Mouse (Mus musculus): ENCODE data around the gene Sec14l3. TPM values are rescaled to one million over a fixed set of nuclear protein-coding genes. Genes with fewer than 3 reads are reported as not detected.
A peak's percentile ranks its signal among the peaks of the same experiment; 100 is the strongest.

Sec14l3 gene
- polyA plus RNA-seq, 1 experiment from 2014 or later = not detected

DNA sequence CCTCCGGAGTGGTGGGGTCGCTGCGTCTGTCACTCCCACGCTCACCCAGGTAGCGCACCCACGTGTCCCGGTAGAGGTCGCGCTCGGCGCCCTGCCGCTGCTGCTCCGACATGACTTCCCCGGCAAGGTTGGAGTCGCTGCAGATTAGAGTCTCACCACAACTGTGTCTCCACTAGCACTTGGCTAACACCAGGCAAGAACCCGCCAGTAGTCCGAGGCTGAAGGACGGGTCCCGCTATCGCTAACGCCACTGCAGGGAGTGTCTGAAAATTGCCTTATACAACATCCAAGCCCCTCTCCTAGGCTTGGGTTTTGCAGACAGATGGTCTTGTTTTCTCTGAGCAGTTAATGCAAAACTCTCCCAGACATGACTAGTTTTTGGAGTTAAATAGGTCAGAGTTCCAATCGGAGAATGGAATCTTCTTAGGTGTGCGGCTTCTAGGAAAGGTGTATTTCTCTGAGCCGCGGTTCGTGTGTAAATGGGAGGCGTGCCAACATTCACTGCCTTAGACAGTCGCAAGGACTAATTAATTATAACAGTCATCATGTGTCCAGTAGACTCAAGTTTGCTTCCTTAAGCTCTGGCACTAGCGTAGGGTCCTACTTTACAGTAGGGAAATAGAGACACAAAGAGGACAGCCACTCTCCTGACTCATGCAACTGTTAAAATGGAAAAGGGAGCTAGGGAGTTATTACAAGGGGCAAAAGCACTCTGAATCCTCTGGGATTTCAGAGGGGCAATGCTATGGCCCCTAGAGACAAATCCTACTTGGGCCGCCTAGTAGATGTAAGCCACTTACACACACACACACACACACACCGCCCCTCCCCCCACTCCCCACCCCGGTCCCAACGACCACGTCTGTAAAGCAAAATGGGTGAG is 30.8 kb downstream of the Sec14l3 start, which contains the start of gene Mtfp1:
TSS of gene Mtfp1 (minus strand) at position 275 of the 883 bp plus-strand sequence.
- Histone ChIP-seq H3K4me3 (ENCODE audit: low read length) (peak within 1 kb of the TSS; percentile 65), H3K4me2 (replicated peaks; ENCODE audit: low read depth, low read length) (peak within 1 kb of the TSS; percentile 81), H3K27me3 (ENCODE audit: control insufficient read depth, insufficient read depth, low read length) (no peaks in the 10 kb centered on the region), H3K36me3 (ENCODE audit: control insufficient read depth, insufficient read depth, low read length) (no peaks in the 10 kb centered on the region; the same call in 1 of the 2 replicates), H3K9ac (ENCODE audit: low read depth, low read length) (peak within 1 kb of the TSS; percentile 76), H3K9me3 (ENCODE audit: control insufficient read depth, low read length) (no peaks in the 10 kb centered on the region), H3K27ac (ENCODE audit: low read depth, low read length) (peak within 1 kb of the TSS; percentile 81; the same call in 1 of the 2 replicates), H3K4me1 (ENCODE audit: control insufficient read depth, insufficient read depth, low read length) (peaks cover 15% of the 10 kb centered on the region)
- 7% methylated on average over 33 of the region's 34 CpGs for WGBS
- peak; percentile 32; the same call in 1 of the 2 replicates for ATAC-seq (ENCODE audit: low FRiP score, low TSS enrichment)

DNA sequence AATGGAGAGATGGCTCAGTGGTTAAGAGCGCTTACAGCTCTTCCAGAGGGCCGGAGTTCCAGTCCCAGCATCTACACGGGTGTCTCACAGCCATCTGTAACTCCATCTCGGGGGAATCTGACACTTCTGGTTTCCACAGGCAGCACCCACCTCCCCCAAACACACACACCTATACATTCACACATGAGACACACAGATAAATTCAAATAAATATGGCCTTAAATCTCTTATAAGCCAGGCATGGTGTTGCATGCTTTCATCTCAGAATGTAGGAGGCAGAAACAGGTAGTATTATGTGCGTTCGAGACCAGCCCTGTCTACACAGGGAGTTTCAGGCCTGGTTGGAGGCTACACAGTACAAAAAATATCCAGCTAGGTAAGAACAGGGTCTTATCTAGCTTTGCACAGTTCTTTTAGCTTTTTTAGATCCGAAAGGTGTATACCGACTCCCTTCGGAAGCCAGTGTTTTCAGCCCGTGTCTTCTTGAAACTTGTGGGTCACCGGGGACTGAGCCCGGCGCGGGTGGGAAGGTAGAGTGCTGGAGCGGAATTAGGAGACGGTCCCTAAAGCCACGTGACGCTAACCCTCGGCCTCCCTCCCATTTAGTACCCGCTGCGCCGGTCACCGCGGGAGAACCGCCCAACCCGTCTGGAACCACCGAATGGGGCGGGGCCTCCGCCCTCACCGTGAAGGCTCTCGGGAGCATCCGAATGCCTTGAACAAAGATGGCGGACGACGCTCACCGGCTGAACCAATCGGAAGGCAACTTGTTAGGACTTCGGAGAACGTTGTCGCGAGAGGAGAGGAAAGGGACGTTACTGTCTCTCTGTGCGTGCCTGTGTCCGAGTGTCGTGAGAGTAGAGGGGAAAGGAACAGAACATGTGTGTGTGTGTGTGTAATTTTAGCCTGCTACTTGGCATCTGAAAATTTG is 31.7 kb downstream of the Sec14l3 start:
- WGBS = 3% methylated on average over 45 of the region's 45 CpGs
- peak overlapping the region; percentile 89 for H3K27ac ChIP-seq (ENCODE audit: low read depth, low read length)
- ATAC-seq (ENCODE audit: low FRiP score, low TSS enrichment) = peak; percentile 94

DNA sequence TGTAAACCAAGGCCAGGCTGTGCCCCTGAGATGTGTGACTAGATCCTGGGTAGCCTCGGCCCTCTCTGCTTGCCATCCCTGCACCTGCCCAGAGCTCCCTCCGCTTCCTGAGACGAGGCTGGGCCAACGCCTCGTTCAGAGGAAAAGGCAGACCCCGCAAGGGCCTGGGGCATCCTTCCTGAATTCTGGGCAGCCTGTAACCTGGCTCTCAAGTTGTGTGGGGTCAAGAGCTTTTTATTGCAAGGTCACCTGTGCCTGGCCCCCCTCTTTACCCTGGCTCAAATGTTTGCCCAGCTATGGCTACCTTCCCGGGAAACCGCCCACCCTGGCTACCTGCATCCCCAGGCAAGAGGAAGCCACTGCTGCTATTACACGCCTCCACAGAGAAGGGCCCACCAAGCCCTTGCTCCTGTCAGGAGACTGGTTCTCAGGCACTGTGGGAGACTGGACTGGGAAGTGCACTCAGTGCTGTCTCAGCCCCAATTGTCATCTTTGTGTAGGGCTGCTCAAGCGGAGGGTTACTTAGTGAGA is 32.5 kb downstream of the Sec14l3 start:
- Histone ChIP-seq H3K9ac (ENCODE audit: low read depth, low read length) (peak overlapping the region; percentile 76), H3K27ac (ENCODE audit: low read depth, low read length) (peak overlapping the region; percentile 89), H3K9me3 (ENCODE audit: control insufficient read depth, low read length) (no peaks in the 10 kb centered on the region), H3K27me3 (ENCODE audit: control insufficient read depth, insufficient read depth, low read length) (no peaks in the 10 kb centered on the region), H3K36me3 (ENCODE audit: control insufficient read depth, insufficient read depth, low read length) (no peaks in the 10 kb centered on the region), H3K4me1 (ENCODE audit: control insufficient read depth, insufficient read depth, low read length) (peaks cover 15% of the 10 kb centered on the region), H3K4me2 (replicated peaks; ENCODE audit: low read depth, low read length) (peak overlapping the region; percentile 81), H3K4me3 (ENCODE audit: low read length) (peak overlapping the region; percentile 65)
- ATAC-seq (ENCODE audit: low FRiP score, low TSS enrichment) = peak; percentile 44
- WGBS = 25% methylated on average over 10 of the region's 10 CpGs

More for the DNA sequence above, 31.7 kb downstream of the Sec14l3 start:
- Histone ChIP-seq H3K4me1 (ENCODE audit: control insufficient read depth, insufficient read depth, low read length) (peaks cover 15% of the 10 kb centered on the region), H3K9me3 (ENCODE audit: control insufficient read depth, low read length) (no peaks in the 10 kb centered on the region), H3K9ac (ENCODE audit: low read depth, low read length) (peak overlapping the region; percentile 76), H3K36me3 (ENCODE audit: control insufficient read depth, insufficient read depth, low read length) (no peaks in the 10 kb centered on the region; the same call in 1 of the 2 replicates), H3K4me3 (ENCODE audit: low read length) (peak overlapping the region; percentile 65), H3K4me2 (replicated peaks; ENCODE audit: low read depth, low read length) (peak overlapping the region; percentile 81), H3K27me3 (ENCODE audit: control insufficient read depth, insufficient read depth, low read length) (no peaks in the 10 kb centered on the region)

DNA sequence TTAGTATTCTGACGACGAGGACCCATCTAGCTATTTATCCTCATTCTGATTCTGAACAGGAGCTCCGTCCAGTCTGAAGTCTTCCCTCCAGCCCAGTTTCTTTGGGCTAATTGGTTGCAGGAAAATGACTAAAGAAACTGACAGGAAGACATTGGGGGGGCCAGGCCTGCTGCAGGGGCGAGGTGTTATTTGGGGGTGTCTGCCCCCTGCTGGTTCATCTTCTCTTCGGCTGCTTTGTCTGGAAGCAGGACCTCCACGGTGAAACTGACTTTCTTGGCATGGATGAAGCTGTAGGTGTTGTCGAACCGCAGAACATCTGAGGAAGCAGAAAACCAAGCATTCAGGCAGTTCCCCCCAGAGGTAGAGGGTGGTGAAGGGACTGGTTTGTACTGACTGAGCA is 33.5 kb downstream of the Sec14l3 start:
- ATAC-seq (ENCODE audit: low FRiP score, low TSS enrichment) = no peak
- Histone ChIP-seq H3K4me1 (ENCODE audit: control insufficient read depth, insufficient read depth, low read length) (peaks cover 15% of the 10 kb centered on the region), H3K9me3 (ENCODE audit: control insufficient read depth, low read length) (no peaks in the 10 kb centered on the region), H3K27ac (ENCODE audit: low read depth, low read length) (no peak overlapping the region), H3K4me2 (replicated peaks; ENCODE audit: low read depth, low read length) (no peak overlapping the region), H3K27me3 (ENCODE audit: control insufficient read depth, insufficient read depth, low read length) (no peaks in the 10 kb centered on the region), H3K4me3 (ENCODE audit: low read length) (no peak overlapping the region), H3K9ac (ENCODE audit: low read depth, low read length) (no peak overlapping the region), H3K36me3 (ENCODE audit: control insufficient read depth, insufficient read depth, low read length) (no peaks in the 10 kb centered on the region)
- WGBS = 72% methylated on average over 8 of the region's 8 CpGs

DNA sequence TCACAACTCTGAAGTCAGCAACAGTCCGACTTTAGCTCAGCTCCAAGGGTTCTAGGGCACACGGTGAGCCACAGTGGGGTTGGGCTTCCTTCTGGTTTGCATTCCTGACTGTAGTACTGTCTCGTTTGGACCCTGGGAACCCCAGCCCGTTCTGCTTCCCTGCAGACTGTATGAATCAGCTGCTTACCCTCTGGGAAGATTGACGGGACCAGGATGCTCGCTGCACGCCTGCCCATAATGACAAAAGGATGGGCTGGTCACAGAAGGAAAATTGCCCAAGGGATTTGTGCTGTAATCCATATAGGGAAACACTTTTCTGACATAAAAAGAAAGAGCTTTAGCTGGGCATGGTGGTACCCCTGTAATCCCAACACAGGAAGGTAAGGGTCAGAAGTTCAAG is 34.2 kb downstream of the Sec14l3 start:
- Histone ChIP-seq H3K27ac (ENCODE audit: low read depth, low read length) (no peak overlapping the region), H3K9me3 (ENCODE audit: control insufficient read depth, low read length) (no peaks in the 10 kb centered on the region), H3K36me3 (ENCODE audit: control insufficient read depth, insufficient read depth, low read length) (no peaks in the 10 kb centered on the region), H3K27me3 (ENCODE audit: control insufficient read depth, insufficient read depth, low read length) (no peaks in the 10 kb centered on the region), H3K4me2 (replicated peaks; ENCODE audit: low read depth, low read length) (no peak overlapping the region), H3K4me3 (ENCODE audit: low read length) (no peak overlapping the region), H3K9ac (ENCODE audit: low read depth, low read length) (no peak overlapping the region), H3K4me1 (ENCODE audit: control insufficient read depth, insufficient read depth, low read length) (peaks cover 15% of the 10 kb centered on the region)
- no peak for ATAC-seq (ENCODE audit: low FRiP score, low TSS enrichment)
- 76% methylated on average over 7 of the region's 7 CpGs for WGBS

DNA sequence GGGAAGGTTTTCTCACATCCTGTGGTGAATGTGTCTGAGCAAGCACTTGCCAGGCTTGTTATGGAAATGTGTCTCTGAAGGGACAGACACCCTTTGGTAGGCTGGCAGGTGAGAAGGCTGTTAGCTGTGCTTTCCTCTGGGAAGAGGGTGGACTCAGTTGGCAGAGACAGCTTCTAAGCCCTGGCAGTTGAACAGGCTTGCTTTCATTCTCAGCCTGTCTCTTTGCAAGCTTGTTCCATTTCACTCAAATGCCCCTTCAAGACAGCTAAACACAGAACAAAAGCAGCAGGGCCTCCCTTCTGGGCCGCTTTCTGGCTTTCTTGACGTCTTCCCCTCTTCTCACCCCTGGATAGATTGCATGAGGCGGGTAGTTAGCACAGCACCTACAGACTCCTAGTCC is 34.8 kb downstream of the Sec14l3 start:
- Histone ChIP-seq H3K4me2 (replicated peaks; ENCODE audit: low read depth, low read length) (no peak overlapping the region), H3K27me3 (ENCODE audit: control insufficient read depth, insufficient read depth, low read length) (no peaks in the 10 kb centered on the region), H3K9me3 (ENCODE audit: control insufficient read depth, low read length) (no peaks in the 10 kb centered on the region), H3K9ac (ENCODE audit: low read depth, low read length) (no peak overlapping the region; the same call in 1 of the 2 replicates), H3K4me1 (ENCODE audit: control insufficient read depth, insufficient read depth, low read length) (peaks cover 14% of the 10 kb centered on the region), H3K36me3 (ENCODE audit: control insufficient read depth, insufficient read depth, low read length) (no peaks in the 10 kb centered on the region), H3K27ac (ENCODE audit: low read depth, low read length) (no peak overlapping the region), H3K4me3 (ENCODE audit: low read length) (no peak overlapping the region)
- 79% methylated on average over 3 of the region's 3 CpGs for WGBS
- ATAC-seq (ENCODE audit: low FRiP score, low TSS enrichment) = no peak

DNA sequence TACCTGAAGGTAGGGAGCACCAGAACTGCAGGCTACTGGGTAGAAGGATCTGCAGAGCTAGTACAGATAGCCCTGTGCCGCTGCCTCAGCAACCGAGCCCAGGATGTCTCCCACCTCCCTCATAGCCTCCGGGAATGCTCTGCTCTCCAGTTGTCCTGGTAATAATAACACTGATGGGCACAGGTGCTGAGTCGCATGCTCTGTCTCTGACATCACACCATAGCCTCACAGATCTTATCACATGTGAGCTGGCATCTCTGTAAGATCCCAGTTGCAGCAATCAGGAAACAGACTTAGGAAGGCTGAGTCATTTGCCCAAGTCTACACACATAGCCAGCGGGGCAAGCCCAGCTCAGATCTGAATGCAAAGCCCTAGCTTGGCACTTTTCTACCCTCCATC is 37.2 kb downstream of the Sec14l3 start:
- 86% methylated on average over 5 of the region's 5 CpGs for WGBS
- no peak overlapping the region for H3K9ac ChIP-seq (ENCODE audit: low read depth, low read length)
- no peaks in the 10 kb centered on the region for H3K36me3 ChIP-seq (ENCODE audit: control insufficient read depth, insufficient read depth, low read length)
- H3K4me2 ChIP-seq (replicated peaks; ENCODE audit: low read depth, low read length) = no peak overlapping the region
- no peaks in the 10 kb centered on the region for H3K27me3 ChIP-seq (ENCODE audit: control insufficient read depth, insufficient read depth, low read length)
- H3K4me3 ChIP-seq (ENCODE audit: low read length) = no peak overlapping the region
- no peaks in the 10 kb centered on the region for H3K9me3 ChIP-seq (ENCODE audit: control insufficient read depth, low read length)
- no peak overlapping the region for H3K27ac ChIP-seq (ENCODE audit: low read depth, low read length)
- peaks cover 4% of the 10 kb centered on the region; the same call in 1 of the 2 replicates for H3K4me1 ChIP-seq (ENCODE audit: control insufficient read depth, insufficient read depth, low read length)
- no peak for ATAC-seq (ENCODE audit: low FRiP score, low TSS enrichment)

DNA sequence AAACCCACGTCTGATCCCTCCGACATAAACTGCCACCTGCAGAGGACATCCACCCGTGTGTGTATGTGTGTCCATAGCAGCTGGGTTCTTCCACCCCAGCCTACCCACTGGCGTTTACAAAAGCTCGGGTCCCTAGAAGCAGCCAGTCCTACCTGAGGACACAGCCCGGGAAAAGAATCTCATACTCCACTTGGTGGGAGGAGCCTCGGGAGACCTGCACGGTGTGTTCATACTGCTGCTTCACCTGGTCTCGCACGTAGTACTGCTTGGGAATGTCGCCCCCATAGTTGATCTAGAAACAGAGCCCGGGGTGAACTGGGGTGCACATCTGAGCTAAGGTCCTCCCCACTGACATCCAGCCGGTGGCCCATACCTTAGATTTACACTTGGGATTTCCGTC is 38.9 kb downstream of the Sec14l3 start:
- Histone ChIP-seq H3K4me3 (ENCODE audit: low read length) (no peak overlapping the region), H3K36me3 (ENCODE audit: control insufficient read depth, insufficient read depth, low read length) (no peaks in the 10 kb centered on the region), H3K9me3 (ENCODE audit: control insufficient read depth, low read length) (no peaks in the 10 kb centered on the region), H3K27me3 (ENCODE audit: control insufficient read depth, insufficient read depth, low read length) (no peaks in the 10 kb centered on the region), H3K27ac (ENCODE audit: low read depth, low read length) (no peak overlapping the region), H3K9ac (ENCODE audit: low read depth, low read length) (no peak overlapping the region), H3K4me2 (replicated peaks; ENCODE audit: low read depth, low read length) (no peak overlapping the region), H3K4me1 (ENCODE audit: control insufficient read depth, insufficient read depth, low read length) (no peaks in the 10 kb centered on the region)
- no peak for ATAC-seq (ENCODE audit: low FRiP score, low TSS enrichment)
- WGBS = 80% methylated on average over 14 of the region's 14 CpGs
